Mouse (Mus musculus): ENCODE results near the gene Sgta. TPM values are rescaled to one million over a fixed set of nuclear protein-coding genes. Genes with fewer than 3 reads are reported as not detected.

The Sgta gene
- polyA plus RNA-seq, 1 experiment from 2014 or later: 162 TPM

DNA sequence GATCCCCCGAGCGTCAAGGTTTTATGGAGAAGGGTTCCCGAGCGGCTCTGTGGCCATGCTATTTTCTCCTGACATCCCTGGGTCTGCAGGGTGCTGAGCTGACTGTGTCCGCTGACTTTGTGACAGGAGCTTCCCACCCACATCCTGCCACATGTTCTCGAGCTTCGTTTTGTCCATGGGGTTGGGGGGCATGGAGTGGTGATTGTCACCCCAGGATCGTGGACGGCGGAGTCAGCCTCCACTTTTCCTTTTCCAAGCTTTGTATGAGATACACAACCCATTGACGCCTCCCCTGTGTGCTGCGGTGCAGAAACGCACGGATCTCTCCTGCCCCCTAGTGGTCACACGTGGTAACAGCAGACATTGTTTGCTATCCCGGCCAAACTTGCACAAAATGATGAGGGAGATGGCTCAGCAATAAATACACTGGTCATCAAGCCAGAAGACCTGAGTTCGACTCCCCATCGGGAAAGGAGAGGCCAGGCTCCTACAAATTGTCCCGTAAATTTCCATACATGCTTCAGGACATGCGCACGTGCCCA lies 64.8 kb downstream of the Sgta start:
- H3K36me3 ChIP-seq (ENCODE audit: control insufficient read depth, insufficient read depth, low read length): no peaks in the 10 kb centered on the region
- H3K4me3 ChIP-seq (ENCODE audit: low read depth, low read length): no peak overlapping the region
- WGBS: 13% methylated on average over 21 of the region's 21 CpGs

DNA sequence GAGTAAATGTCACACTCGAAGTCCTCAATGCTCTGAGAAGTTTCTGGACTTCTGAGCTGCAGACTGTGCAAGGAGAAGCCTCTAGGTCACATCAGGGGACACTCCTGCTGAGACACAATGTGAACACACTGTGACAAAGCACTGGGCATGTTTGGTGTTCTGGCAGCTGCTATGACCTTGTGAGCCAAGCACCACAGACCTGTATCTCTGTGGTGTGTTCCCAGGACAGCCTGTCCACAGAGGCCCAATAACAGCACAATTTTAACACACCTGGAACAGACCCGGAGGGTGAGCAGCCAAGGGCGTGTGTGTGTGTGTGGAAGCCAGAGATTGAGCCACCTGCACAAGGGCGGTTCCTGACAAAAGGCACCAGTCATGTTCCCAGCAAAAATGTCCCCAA lies 65.4 kb downstream of the Sgta start:
- Histone ChIP-seq H3K9me3 (ENCODE audit: control insufficient read depth, low read depth, low read length) (no peaks in the 10 kb centered on the region), H3K27ac (ENCODE audit: low read length) (no peak overlapping the region), H3K9ac (replicated peaks; ENCODE audit: low read depth, low read length) (no peak overlapping the region), H3K4me3 (ENCODE audit: low read depth, low read length) (no peak overlapping the region), H3K36me3 (ENCODE audit: control insufficient read depth, insufficient read depth, low read length) (no peaks in the 10 kb centered on the region), H3K4me2 (replicated peaks; ENCODE audit: low read depth, low read length) (no peak overlapping the region), H3K4me1 (ENCODE audit: control insufficient read depth, insufficient read depth, low read length) (0 out of 2 replicates have a peak, but pooled peaks cover 1% of the 10 kb centered on the region), H3K27me3 (ENCODE audit: control insufficient read depth, insufficient read depth, low read length) (0 out of 2 replicates have a peak, but pooled peaks cover 3% of the 10 kb centered on the region)
- WGBS: 44% methylated on average over 4 of the region's 4 CpGs
- no peak for ATAC-seq (ENCODE audit: insufficient number of reproducible peaks, insufficient read depth, low FRiP score, low read depth)

More for the DNA sequence above, 64.8 kb downstream of the Sgta start:
- H3K9me3 ChIP-seq (ENCODE audit: control insufficient read depth, low read depth, low read length): no peaks in the 10 kb centered on the region
- ATAC-seq (ENCODE audit: insufficient number of reproducible peaks, insufficient read depth, low FRiP score, low read depth): no peak
- H3K4me2 ChIP-seq (replicated peaks; ENCODE audit: low read depth, low read length): no peak overlapping the region; the same call in 1 of the 2 replicates
- 0 out of 2 replicates have a peak, but pooled peaks cover 4% of the 10 kb centered on the region for H3K4me1 ChIP-seq (ENCODE audit: control insufficient read depth, insufficient read depth, low read length)
- no peak overlapping the region for H3K27ac ChIP-seq (ENCODE audit: low read length)
- H3K27me3 ChIP-seq (ENCODE audit: control insufficient read depth, insufficient read depth, low read length): 0 out of 2 replicates have a peak, but pooled peaks cover 3% of the 10 kb centered on the region
- no peak overlapping the region for H3K9ac ChIP-seq (replicated peaks; ENCODE audit: low read depth, low read length)

Small RNA genes lying within 50 kb of the gene (microRNA-seq; reads per million reads assigned to microRNA genes)
- gene Mir5615-1 (not detected), gene Mir5615-2 (not detected)

Other genes starting within 250 kb of the Sgta start
- 0.45 and 1.4 TPM in 2 replicates for gene Jsrp1, start 246.7 kb downstream of the Sgta start, polyA plus RNA-seq (2014; fragmentation: Nextera tagmentation; extraction: Ambion mirVana)
- 1,724 and 1,898 TPM in 2 replicates for gene Oaz1, start 233.5 kb downstream of the Sgta start, polyA plus RNA-seq (2014; fragmentation: Nextera tagmentation; extraction: Ambion mirVana)
- 0.07 and 0.23 TPM in 2 replicates for gene Lingo3, start 216.1 kb downstream of the Sgta start, polyA plus RNA-seq (2014; fragmentation: Nextera tagmentation; extraction: Ambion mirVana)
- gene Lsm7, start 205.0 kb downstream of the Sgta start, polyA plus RNA-seq (2014; fragmentation: Nextera tagmentation; extraction: Ambion mirVana): 321 and 361 TPM in 2 replicates
- 31.9 and 33.0 TPM in 2 replicates for gene Sppl2b, start 204.9 kb downstream of the Sgta start, polyA plus RNA-seq (2014; fragmentation: Nextera tagmentation; extraction: Ambion mirVana)
- 0.07 TPM in 1 of 2 replicates, not detected in the other for gene Tmprss9, start 188.3 kb downstream of the Sgta start, polyA plus RNA-seq (2014; fragmentation: Nextera tagmentation; extraction: Ambion mirVana)
- gene Timm13, start 159.2 kb downstream of the Sgta start, polyA plus RNA-seq (2014; fragmentation: Nextera tagmentation; extraction: Ambion mirVana): 340 and 345 TPM in 2 replicates
- gene Lmnb2, start 141.9 kb downstream of the Sgta start, polyA plus RNA-seq (2014; fragmentation: Nextera tagmentation; extraction: Ambion mirVana): 12.1 and 14.6 TPM in 2 replicates
- 16.1 and 20.7 TPM in 2 replicates for gene Gadd45b, start 130.1 kb downstream of the Sgta start, polyA plus RNA-seq (2014; fragmentation: Nextera tagmentation; extraction: Ambion mirVana)
- 4.7 and 5.9 TPM in 2 replicates for gene Gng7, start 45.2 kb downstream of the Sgta start, polyA plus RNA-seq (2014; fragmentation: Nextera tagmentation; extraction: Ambion mirVana)
- gene Diras1, start 34.5 kb downstream of the Sgta start, polyA plus RNA-seq (2014; fragmentation: Nextera tagmentation; extraction: Ambion mirVana): 0.20 and 0.41 TPM in 2 replicates
- 10.3 and 11.9 TPM in 2 replicates for gene Slc39a3, start 22.8 kb downstream of the Sgta start, polyA plus RNA-seq (2014; fragmentation: Nextera tagmentation; extraction: Ambion mirVana)
- 38.2 and 39.9 TPM in 2 replicates for gene Thop1, start 9.9 kb upstream of the Sgta start, polyA plus RNA-seq (2014; fragmentation: Nextera tagmentation; extraction: Ambion mirVana)
- gene Creb3l3, start 38.7 kb upstream of the Sgta start, polyA plus RNA-seq (2014; fragmentation: Nextera tagmentation; extraction: Ambion mirVana): 0.22 and 0.56 TPM in 2 replicates
- 164 and 167 TPM in 2 replicates for gene Map2k2, start 45.7 kb upstream of the Sgta start, polyA plus RNA-seq (2014; fragmentation: Nextera tagmentation; extraction: Ambion mirVana)
- 25.5 and 27.4 TPM in 2 replicates for gene Zbtb7a, start 75.0 kb upstream of the Sgta start, polyA plus RNA-seq (2014; fragmentation: Nextera tagmentation; extraction: Ambion mirVana)
- gene Pias4, start 107.7 kb upstream of the Sgta start, polyA plus RNA-seq (2014; fragmentation: Nextera tagmentation; extraction: Ambion mirVana): 32.7 and 40.9 TPM in 2 replicates
- gene Eef2, start 116.5 kb upstream of the Sgta start, polyA plus RNA-seq (2014; fragmentation: Nextera tagmentation; extraction: Ambion mirVana): 416 and 434 TPM in 2 replicates
- gene Dapk3, start 122.8 kb upstream of the Sgta start, polyA plus RNA-seq (2014; fragmentation: Nextera tagmentation; extraction: Ambion mirVana): 48.9 and 58.7 TPM in 2 replicates
- not detected in 2 replicates for gene 4930442H23Rik, start 123.7 kb upstream of the Sgta start, polyA plus RNA-seq (2014; fragmentation: Nextera tagmentation; extraction: Ambion mirVana)
- gene Nmrk2, start 141.9 kb upstream of the Sgta start, polyA plus RNA-seq (2014; fragmentation: Nextera tagmentation; extraction: Ambion mirVana): 0.14 and 0.35 TPM in 2 replicates
- 1.9 and 2.2 TPM in 2 replicates for gene Atcay, start 170.7 kb upstream of the Sgta start, polyA plus RNA-seq (2014; fragmentation: Nextera tagmentation; extraction: Ambion mirVana)
- 9.2 and 10.8 TPM in 2 replicates for gene Zfr2, start 173.0 kb upstream of the Sgta start, polyA plus RNA-seq (2014; fragmentation: Nextera tagmentation; extraction: Ambion mirVana)
- gene Matk, start 192.8 kb upstream of the Sgta start, polyA plus RNA-seq (2014; fragmentation: Nextera tagmentation; extraction: Ambion mirVana): 3.4 and 3.9 TPM in 2 replicates
- 223 and 246 TPM in 2 replicates for gene Mrpl54, start 206.8 kb upstream of the Sgta start, polyA plus RNA-seq (2014; fragmentation: Nextera tagmentation; extraction: Ambion mirVana)
- gene Apba3, start 206.8 kb upstream of the Sgta start, polyA plus RNA-seq (2014; fragmentation: Nextera tagmentation; extraction: Ambion mirVana): 47.0 and 51.1 TPM in 2 replicates
- 21.6 and 25.2 TPM in 2 replicates for gene Tjp3, start 231.4 kb upstream of the Sgta start, polyA plus RNA-seq (2014; fragmentation: Nextera tagmentation; extraction: Ambion mirVana)
- 50.1 and 51.4 TPM in 2 replicates for gene Pip5k1c, start 232.8 kb upstream of the Sgta start, polyA plus RNA-seq (2014; fragmentation: Nextera tagmentation; extraction: Ambion mirVana)